Mouse (Mus musculus): ENCODE measurements around the gene Mxd1.
A peak's percentile ranks its signal among the peaks of the same experiment; 100 is the strongest.

The Mxd1 gene

GRCm38 (mm10) chr6:86645551-86645950, 23.4 kb downstream of the Mxd1 start:
- no peak for DNase-seq

GRCm38 (mm10) chr6:86644775-86645400, 24.1 kb downstream of the Mxd1 start:
- DNase-seq = no peak

GRCm38 (mm10) chr6:86641716-86642115, 27.2 kb downstream of the Mxd1 start:
- DNase-seq = no peak

- DNase-seq = no peak
Observed at GRCm38 (mm10) chr6:86640776-86641175, 28.2 kb downstream of the Mxd1 start.

GRCm38 (mm10) chr6:86640161-86640560, 28.8 kb downstream of the Mxd1 start:
- DNase-seq = no peak

GRCm38 (mm10) chr6:86639180-86640160, 29.5 kb downstream of the Mxd1 start:
- DNase-seq = no peak

- no peak for DNase-seq
Observed at GRCm38 (mm10) chr6:86638434-86638833, 30.5 kb downstream of the Mxd1 start.

- DNase-seq = no peak
Observed at GRCm38 (mm10) chr6:86637860-86638259, 31.1 kb downstream of the Mxd1 start.

- no peak for DNase-seq
Observed at GRCm38 (mm10) chr6:86637171-86637835, 31.7 kb downstream of the Mxd1 start.

- no peak for DNase-seq
Observed at GRCm38 (mm10) chr6:86636495-86636894, 32.5 kb downstream of the Mxd1 start.

- DNase-seq = no peak
Observed at GRCm38 (mm10) chr6:86630141-86630540, 38.8 kb downstream of the Mxd1 start.

- no peak for DNase-seq
Observed at GRCm38 (mm10) chr6:86627946-86628345, 41.0 kb downstream of the Mxd1 start, which contains the start of gene Asprv1. TSS of gene Asprv1 (plus strand) at chr6:86628164.

GRCm38 (mm10) chr6:86624074-86625030, 44.6 kb downstream of the Mxd1 start:
- DNase-seq = peak; percentile 37

GRCm38 (mm10) chr6:86623201-86623600, 45.8 kb downstream of the Mxd1 start:
- no peak for DNase-seq

- DNase-seq = no peak
Observed at GRCm38 (mm10) chr6:86615301-86615700, 53.7 kb downstream of the Mxd1 start.

- DNase-seq = no peak
Observed at GRCm38 (mm10) chr6:86610714-86611113, 58.2 kb downstream of the Mxd1 start.

GRCm38 (mm10) chr6:86609235-86609634, 59.7 kb downstream of the Mxd1 start:
- DNase-seq = no peak

GRCm38 (mm10) chr6:86607471-86607870, 61.5 kb downstream of the Mxd1 start:
- DNase-seq = no peak

- DNase-seq = no peak
Observed at GRCm38 (mm10) chr6:86606289-86606688, 62.7 kb downstream of the Mxd1 start.

- DNase-seq = no peak
Observed at GRCm38 (mm10) chr6:86605260-86605659, 63.7 kb downstream of the Mxd1 start.

- no peak for DNase-seq
Observed at GRCm38 (mm10) chr6:86599951-86600414, 69.0 kb downstream of the Mxd1 start.

GRCm38 (mm10) chr6:86599197-86599596, 69.8 kb downstream of the Mxd1 start:
- DNase-seq = peak; percentile 66

Data from right cerebral cortex, postnatal 25 days (tissue).